Mouse (Mus musculus) skeletal muscle tissue, adult 2 months (tissue): Measurements from ENCODE around the gene Snx3.

Source experiments
- DNase-seq: peaks from one replicate; pipeline ENCODE4 v3.0.0-alpha.2; 2012; ENCODE audit warnings: low read depth, low spot score

Snx3 gene

GRCm38 (mm10) chr10:42578281-42578675 is 76.4 kb downstream of the Snx3 start:
- DNase-seq = no peak

- DNase-seq = no peak
Measured at GRCm38 (mm10) chr10:42578698-42579474, 77.1 kb downstream of the Snx3 start.

- no peak for DNase-seq
Measured at GRCm38 (mm10) chr10:42579475-42580130, 77.8 kb downstream of the Snx3 start.

GRCm38 (mm10) chr10:42580131-42580950 is 78.5 kb downstream of the Snx3 start:
- no peak for DNase-seq

- DNase-seq = no peak
Measured at GRCm38 (mm10) chr10:42580951-42581277, 79.1 kb downstream of the Snx3 start.

GRCm38 (mm10) chr10:42581694-42582565 is 80.1 kb downstream of the Snx3 start:
- no peak for DNase-seq

GRCm38 (mm10) chr10:42582566-42583110 is 80.8 kb downstream of the Snx3 start:
- no peak for DNase-seq

- DNase-seq = no peak
Measured at GRCm38 (mm10) chr10:42583157-42583872, 81.5 kb downstream of the Snx3 start, which contains the start of the genes Nr2e1 and Ostm1. Gene Nr2e1, minus strand, starts transcription at chr10:42583632. Gene Ostm1, plus strand, starts transcription at chr10:42583822.

GRCm38 (mm10) chr10:42583902-42584435 is 82.1 kb downstream of the Snx3 start:
- DNase-seq = no peak

- DNase-seq = no peak
Measured at GRCm38 (mm10) chr10:42584436-42584983, 82.7 kb downstream of the Snx3 start.
